Mouse (Mus musculus) cerebellum, adult 2 months (tissue): ENCODE results near the gene Gm21671.
"Not testable (repeated sequence)": the region's sequence is repeated elsewhere in the genome, so short reads cannot be mapped to it uniquely, and the experiment has no call there.

Experiments used
- CTCF ChIP-seq: fragments of 200-500 bp; IDR thresholded peaks from 2 replicates; pipeline ENCODE4 v1.5.1; 2011; ENCODE audit warnings: low read depth, mild to moderate bottlenecking, control low read depth, low read length, moderate library complexity, borderline replicate concordance; ENCODE audit not compliant: insufficient read depth
- POLR2A ChIP-seq: fragments of 200-500 bp; IDR thresholded peaks from 2 replicates; pipeline ENCODE4 v1.6.1; 2011; ENCODE audit warnings: low read length, control low read depth, borderline replicate concordance; ENCODE audit not compliant: insufficient read depth

DNA sequence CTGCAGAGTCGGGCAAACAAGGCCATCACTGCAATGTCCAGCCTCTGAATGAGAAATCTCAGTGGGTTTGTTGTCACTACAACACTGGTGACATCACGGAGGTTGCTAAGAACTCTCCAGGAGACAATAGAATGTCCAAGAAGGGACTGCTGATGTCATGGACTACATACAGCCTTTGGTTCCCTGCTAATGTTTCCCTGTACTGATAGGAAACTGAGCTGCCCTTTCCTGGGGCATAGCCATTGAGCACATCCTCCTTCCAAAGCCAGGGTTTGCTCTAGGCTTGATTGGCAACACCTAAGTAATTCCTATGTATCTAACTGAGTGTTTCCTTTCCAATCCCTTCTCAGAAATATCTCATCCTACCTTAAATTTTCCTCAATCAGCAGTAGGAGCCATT, 11.9 kb downstream of the Gm21671 start, which contains the start of gene Gm21663:
- not testable (repeated sequence) for TF ChIP-seq POLR2A, CTCF
